Mouse (Mus musculus) neutrophil, adult 65 days (primary cell): ENCODE measurements around the gene Gm20828. TPM values are rescaled to one million over a fixed set of nuclear protein-coding genes. Genes with fewer than 3 reads are reported as not detected.

ENCODE experiments used
- total RNA-seq: library from RNA; stranded (reverse); gene quantifications from 2 replicates; pipeline ENCODE4 v1.2.4, GENCODE M21; 2023

The Gm20828 gene
- not detected in 2 replicates for total RNA-seq

GRCm38 (mm10) chrY:11199274-11199673, at the start of gene Gm20828:
Gene Gm20828, minus strand, starts transcription at chrY:11199374.

